Mouse (Mus musculus) left cerebral cortex, postnatal 14 days (tissue): ENCODE results near the gene Boc. TPM values are rescaled to one million over a fixed set of nuclear protein-coding genes. Genes with fewer than 3 reads are reported as not detected.

Experiments
- DNase-seq, 2 experiments: peaks; one replicate each; pipeline ENCODE4 v3.0.0; 2021 to 2022; ENCODE audit warnings: low spot score in 2 of 2, mixed read lengths in 1 of 2
- intact Hi-C: fragments of 180-260 bp; cut with DNase I; formaldehyde crosslinking; loops from one replicate; pipeline ENCODE4 v1.15.1; 2025
- total RNA-seq, 2 experiments: library from RNA; stranded (reverse); gene quantifications; 2 replicates each; pipeline ENCODE4 v1.2.3; 2021

Gene Boc
- total RNA-seq, 2 experiments from 2014 or later = 19.5 to 23.9 TPM

- DNase-seq = no peak
- intact Hi-C loops = no loop called here
These were observed 56.9 kb downstream of the Boc start for GRCm38 (mm10) chr16:44501783-44502182.

GRCm38 (mm10) chr16:44498447-44498846 is 60.2 kb downstream of the Boc start:
- DNase-seq = no peak
- intact Hi-C loops = no loop called here

- intact Hi-C loops = no loop called here
- DNase-seq = peak in 1 of 2 experiments; percentile 29
These were observed 61.7 kb downstream of the Boc start for GRCm38 (mm10) chr16:44496971-44497464.

GRCm38 (mm10) chr16:44494441-44495108 is 64.1 kb downstream of the Boc start:
- intact Hi-C loops = loop anchor here (5.0 kb wide), 1 partner anchor 63 kb away; the partner anchor contains the start of gene Boc
- DNase-seq = no peak

- DNase-seq = peak in 1 of 2 experiments; percentile 28
- intact Hi-C loops = loop anchor here (5.0 kb wide), 1 partner anchor 63 kb away; the partner anchor contains the start of gene Boc
These were observed 64.8 kb downstream of the Boc start for GRCm38 (mm10) chr16:44493868-44494267.

- intact Hi-C loops = loop anchor here (5.0 kb wide), 1 partner anchor 65 kb away; the partner anchor contains the start of gene Boc
- DNase-seq = no peak
These were observed 66.0 kb downstream of the Boc start for GRCm38 (mm10) chr16:44492706-44493105.

- DNase-seq = no peak
- intact Hi-C loops = loop anchor here (5.0 kb wide), 1 partner anchor 65 kb away; the partner anchor contains the start of gene Boc
These were observed 66.5 kb downstream of the Boc start for GRCm38 (mm10) chr16:44492151-44492550.

GRCm38 (mm10) chr16:44491051-44491450 is 67.6 kb downstream of the Boc start:
- intact Hi-C loops = loop anchor here (5.0 kb wide), 1 partner anchor 66 kb away; the partner anchor contains the start of gene Boc
- DNase-seq = no peak

- intact Hi-C loops = loop anchor here (5.0 to 10.0 kb wide), 2 partner anchors 155 to 228 kb away; no protein-coding TSS in a partner anchor
- DNase-seq = no peak
These were observed 71.5 kb downstream of the Boc start for GRCm38 (mm10) chr16:44487194-44487593.

- no peak for DNase-seq
These were observed 72.1 kb downstream of the Boc start for GRCm38 (mm10) chr16:44486612-44487011.

GRCm38 (mm10) chr16:44485691-44486090 is 73.0 kb downstream of the Boc start:
- intact Hi-C loops = loop anchor here (5.0 to 10.0 kb wide), 2 partner anchors 157 to 229 kb away; no protein-coding TSS in a partner anchor
- no peak for DNase-seq

More at GRCm38 (mm10) chr16:44486612-44487011, 72.1 kb downstream of the Boc start:
- intact Hi-C loops = loop anchor here (5.0 to 10.0 kb wide), 2 partner anchors 156 to 228 kb away; no protein-coding TSS in a partner anchor

- DNase-seq = no peak
- intact Hi-C loops = loop anchor here (5.0 to 10.0 kb wide), 2 partner anchors 157 to 230 kb away; no protein-coding TSS in a partner anchor
These were observed 73.9 kb downstream of the Boc start for GRCm38 (mm10) chr16:44484831-44485230.

GRCm38 (mm10) chr16:44484079-44484478 is 74.6 kb downstream of the Boc start:
- intact Hi-C loops = loop anchor here (10.0 kb wide), 1 partner anchor 231 kb away; no protein-coding TSS in a partner anchor
- peak; percentile 88 to 94 for DNase-seq

- intact Hi-C loops = loop anchor here (10.0 kb wide), 1 partner anchor 233 kb away; no protein-coding TSS in a partner anchor
These were observed 76.8 kb downstream of the Boc start for GRCm38 (mm10) chr16:44481599-44482593.

GRCm38 (mm10) chr16:44480616-44481015 is 78.1 kb downstream of the Boc start:
- intact Hi-C loops = loop anchor here (10.0 kb wide), 1 partner anchor 234 kb away; no protein-coding TSS in a partner anchor
- DNase-seq = no peak

More at GRCm38 (mm10) chr16:44481599-44482593, 76.8 kb downstream of the Boc start:
- no peak for DNase-seq

GRCm38 (mm10) chr16:44479852-44480251 is 78.8 kb downstream of the Boc start:
- intact Hi-C loops = loop anchor here (10.0 kb wide), 1 partner anchor 235 kb away; no protein-coding TSS in a partner anchor
- DNase-seq = no peak

- intact Hi-C loops = no loop called here
- DNase-seq = no peak
These were observed 79.9 kb downstream of the Boc start for GRCm38 (mm10) chr16:44478767-44479166.

- intact Hi-C loops = no loop called here
- DNase-seq = no peak
These were observed 82.9 kb downstream of the Boc start for GRCm38 (mm10) chr16:44475682-44476375.
